Mouse (Mus musculus) adrenal gland, adult 18-20 months (tissue): ENCODE results near the gene Strbp. TPM values are rescaled to one million over a fixed set of nuclear protein-coding genes. Genes with fewer than 3 reads are reported as not detected.

ENCODE experiments used
- microRNA-seq, 2 experiments: library from miRNA; unstranded; fragments of <30 nt; microRNA quantifications; one replicate each; pipeline ENCODE4 v1.2.0; 2021; ENCODE audit warnings: borderline number of aligned reads in 2 of 2
- total RNA-seq, 2 experiments: library from RNA; stranded (reverse); gene quantifications; 1 replicate in 1 of 2; 2 replicates in 1 of 2; pipeline ENCODE4 v1.2.3; 2021

Gene Strbp
- total RNA-seq, 2 experiments from 2014 or later = 28.2 to 53.9 TPM

Small RNAs within 50 kb of the gene (microRNA-seq; reads per million reads assigned to microRNA genes)
- gene Mir5128 = 0 reads per million in 2 experiments

Other genes with a start within 250 kb of the Strbp start
- gene Gpr21, start 187.5 kb downstream of the Strbp start, total RNA-seq = under 1 TPM; 0.80 to 0.89 TPM
- gene Crb2, start 72.4 kb upstream of the Strbp start, total RNA-seq = under 1 TPM; 0.33 to 0.38 TPM